Mouse (Mus musculus) cerebellum, postnatal 10 days (tissue): Measurements from ENCODE around the gene Cab39.

ENCODE experiments used
- DNase-seq, 2 experiments: peaks; one replicate each; pipeline ENCODE4 v3.0.0; 2021; ENCODE audit warnings: mixed read lengths in 2 of 2

Cab39 gene

GRCm38 (mm10) chr1:85850851-85851250, 57.6 kb downstream of the Cab39 start:
- no peak for DNase-seq

- DNase-seq = peak; percentile 83 to 88
These were observed 59.9 kb downstream of the Cab39 start for GRCm38 (mm10) chr1:85852996-85853689.

GRCm38 (mm10) chr1:85853865-85854264, 60.6 kb downstream of the Cab39 start:
- no peak for DNase-seq

GRCm38 (mm10) chr1:85854475-85854874, 61.2 kb downstream of the Cab39 start:
- DNase-seq = peak; percentile 33 to 34

- DNase-seq = no peak
These were observed 63.0 kb downstream of the Cab39 start for GRCm38 (mm10) chr1:85856266-85856665.

GRCm38 (mm10) chr1:85857261-85857754, 64.1 kb downstream of the Cab39 start:
- peak; percentile 35 to 38 for DNase-seq

- DNase-seq = peak; percentile 53 to 54
These were observed 71.1 kb downstream of the Cab39 start for GRCm38 (mm10) chr1:85864383-85864782.

GRCm38 (mm10) chr1:85870001-85870400, 76.8 kb downstream of the Cab39 start:
- peak; percentile 81 to 82 for DNase-seq

GRCm38 (mm10) chr1:85870546-85870945, 77.3 kb downstream of the Cab39 start:
- peak; percentile 54 to 67 for DNase-seq

GRCm38 (mm10) chr1:85882003-85882402, 88.8 kb downstream of the Cab39 start:
- DNase-seq = no peak

GRCm38 (mm10) chr1:85887221-85887620, 94.0 kb downstream of the Cab39 start:
- no peak for DNase-seq

- DNase-seq = peak; percentile 95 to 97
These were observed 101.0 kb downstream of the Cab39 start, which contains the start of gene Itm2c for GRCm38 (mm10) chr1:85894231-85894747. TSS of gene Itm2c (plus strand) at chr1:85894281.

- DNase-seq = peak; percentile 84 to 85
These were observed 101.6 kb downstream of the Cab39 start for GRCm38 (mm10) chr1:85894748-85895360.

- DNase-seq = peak; percentile 77 to 80
These were observed 102.2 kb downstream of the Cab39 start for GRCm38 (mm10) chr1:85895391-85895837.

GRCm38 (mm10) chr1:85896110-85896509, 102.9 kb downstream of the Cab39 start:
- DNase-seq = no peak

- DNase-seq = peak; percentile 69 to 72
These were observed 103.8 kb downstream of the Cab39 start for GRCm38 (mm10) chr1:85896781-85897700.

GRCm38 (mm10) chr1:85897901-85898760, 104.9 kb downstream of the Cab39 start:
- no peak for DNase-seq

- DNase-seq = peak; percentile 53 to 62
These were observed 105.6 kb downstream of the Cab39 start for GRCm38 (mm10) chr1:85898761-85899387.

- DNase-seq = peak; percentile 39 to 52
These were observed 106.1 kb downstream of the Cab39 start for GRCm38 (mm10) chr1:85899388-85899761.

GRCm38 (mm10) chr1:85900521-85901333, 107.5 kb downstream of the Cab39 start:
- peak in 1 of 2 experiments; percentile 34 for DNase-seq
